Mouse (Mus musculus): Measurements from ENCODE around the gene Pdrg1. TPM values are rescaled to one million over a fixed set of nuclear protein-coding genes. Genes with fewer than 3 reads are reported as not detected.
A peak's percentile ranks its signal among the peaks of the same experiment; 100 is the strongest.

Pdrg1 gene
- polyA plus RNA-seq, 1 experiment from 2014 or later: 128 TPM

DNA sequence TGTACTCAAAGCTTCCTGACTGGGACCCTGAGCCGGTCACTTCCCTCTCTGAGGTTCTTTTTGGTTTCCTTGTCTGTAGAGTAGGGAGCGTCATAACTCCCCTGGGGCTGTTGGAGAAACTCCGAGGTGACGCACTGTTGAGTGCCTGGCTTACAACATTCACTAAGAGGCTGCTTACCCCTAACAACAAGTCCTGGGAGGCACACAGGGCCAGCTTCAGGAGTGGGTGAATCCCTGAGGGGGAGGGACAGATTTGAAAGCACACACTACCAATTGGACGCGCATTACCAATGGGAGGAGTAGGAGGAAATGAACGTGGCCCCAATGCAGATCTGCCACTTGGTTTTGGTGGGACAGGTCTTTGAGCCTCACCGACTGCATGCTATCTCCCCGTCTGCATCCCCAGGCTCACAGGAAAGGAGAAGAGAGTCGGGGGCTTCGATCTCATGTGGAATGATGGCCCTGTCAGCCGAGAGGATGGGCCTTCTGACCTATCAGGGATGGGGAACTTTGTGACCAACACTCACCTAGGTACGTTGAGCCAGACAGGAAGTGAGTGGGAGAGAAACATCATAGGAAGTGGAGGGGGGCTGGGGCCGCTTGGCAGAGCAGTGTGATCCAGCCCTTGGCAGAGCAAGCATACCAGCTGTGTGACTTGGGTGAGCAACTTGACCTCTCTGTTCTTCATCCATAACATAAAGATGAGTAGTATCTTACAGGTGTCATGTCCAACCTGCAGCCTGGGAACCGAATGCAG lies 12.6 kb downstream of the Pdrg1 start:
- ATAC-seq (ENCODE audit: low FRiP score, low read depth): no peak
- Histone ChIP-seq H3K36me3 (peaks cover 12% of the 10 kb centered on the region), H3K4me1 (peaks cover 11% of the 10 kb centered on the region), H3K27ac (replicated peaks) (no peak overlapping the region), H3K9me3 (no peaks in the 10 kb centered on the region), H3K27me3 (peaks cover 4% of the 10 kb centered on the region; the same call in 1 of the 2 replicates), H3K4me3 (no peak overlapping the region), H3K4me2 (replicated peaks) (no peak overlapping the region), H3K9ac (replicated peaks) (no peak overlapping the region)
- WGBS: 83% methylated on average over 15 of the region's 15 CpGs

DNA sequence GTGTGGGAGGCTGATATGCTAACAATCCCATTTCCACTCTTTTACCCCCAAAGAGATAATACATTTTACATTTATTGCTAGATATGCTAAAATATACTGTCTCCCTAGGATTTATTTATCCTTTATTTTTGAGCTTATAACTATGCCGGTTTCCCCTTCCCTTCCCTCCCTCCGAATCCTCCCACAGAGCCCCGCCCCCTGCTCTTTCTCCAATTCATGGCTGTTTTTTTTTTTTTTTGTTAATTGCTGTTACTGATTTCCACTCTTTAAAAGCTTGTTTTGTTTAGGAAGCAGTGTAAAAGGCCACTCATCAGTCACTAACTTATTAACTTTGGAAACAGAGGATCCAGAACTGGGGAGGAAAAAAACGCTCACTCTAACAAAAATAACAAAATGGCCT lies 18.2 kb downstream of the Pdrg1 start:
- Histone ChIP-seq H3K27ac (replicated peaks) (no peak overlapping the region), H3K36me3 (no peaks in the 10 kb centered on the region), H3K4me1 (no peaks in the 10 kb centered on the region), H3K9ac (replicated peaks) (no peak overlapping the region), H3K4me2 (replicated peaks) (no peak overlapping the region), H3K27me3 (peaks cover 4% of the 10 kb centered on the region; the same call in 1 of the 2 replicates), H3K9me3 (no peaks in the 10 kb centered on the region), H3K4me3 (no peak overlapping the region)
- no peak for ATAC-seq (ENCODE audit: low FRiP score, low read depth)
- WGBS: 80% methylated on average over 4 of the region's 4 CpGs

DNA sequence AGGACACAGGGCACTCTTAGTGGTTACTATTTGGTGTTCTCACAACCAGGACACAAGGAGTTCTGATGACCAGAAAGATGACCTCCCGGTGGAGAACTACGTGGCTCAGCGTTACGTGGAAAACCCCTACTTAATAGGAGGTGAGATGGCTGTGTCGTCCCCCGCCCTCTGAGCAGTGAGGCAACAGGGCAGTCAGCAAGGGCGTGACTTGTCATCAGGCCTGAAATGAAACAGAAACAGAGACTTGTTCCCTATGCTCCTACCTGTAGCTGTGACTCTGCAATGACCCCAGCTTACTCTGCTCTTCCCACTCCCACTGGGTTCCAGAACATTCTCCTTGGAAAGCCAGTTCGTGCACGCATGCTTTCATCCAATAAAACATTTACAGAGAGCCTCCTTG lies 23.7 kb downstream of the Pdrg1 start:
- Histone ChIP-seq H3K27me3 (no peaks in the 10 kb centered on the region), H3K9me3 (no peaks in the 10 kb centered on the region), H3K4me3 (no peak overlapping the region), H3K36me3 (no peaks in the 10 kb centered on the region), H3K4me2 (replicated peaks) (no peak overlapping the region), H3K27ac (replicated peaks) (no peak overlapping the region), H3K9ac (replicated peaks) (no peak overlapping the region), H3K4me1 (no peaks in the 10 kb centered on the region)
- no peak for ATAC-seq (ENCODE audit: low FRiP score, low read depth)
- WGBS: 97% methylated on average over 9 of the region's 9 CpGs

DNA sequence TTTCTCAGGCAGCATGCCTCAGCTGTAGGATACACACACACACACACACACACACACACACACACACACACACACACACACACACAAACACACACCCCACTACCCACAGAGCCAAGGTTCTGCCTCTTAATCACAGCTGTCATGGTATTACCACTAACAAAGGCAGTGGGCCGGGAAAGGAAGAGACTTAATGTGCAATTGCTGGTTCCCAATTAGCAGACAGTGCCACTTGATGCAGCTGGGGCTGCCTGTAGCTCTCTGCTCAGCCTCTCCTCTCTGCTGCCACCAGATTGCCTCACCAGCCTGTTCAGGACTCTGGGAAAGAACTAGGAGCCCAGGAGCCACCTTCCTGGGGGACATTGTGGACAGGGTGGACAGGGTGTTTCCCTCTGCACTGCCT lies 29.6 kb downstream of the Pdrg1 start:
- Histone ChIP-seq H3K27ac (replicated peaks) (no peak overlapping the region), H3K9ac (replicated peaks) (no peak overlapping the region; the same call in 1 of the 2 replicates)

DNA sequence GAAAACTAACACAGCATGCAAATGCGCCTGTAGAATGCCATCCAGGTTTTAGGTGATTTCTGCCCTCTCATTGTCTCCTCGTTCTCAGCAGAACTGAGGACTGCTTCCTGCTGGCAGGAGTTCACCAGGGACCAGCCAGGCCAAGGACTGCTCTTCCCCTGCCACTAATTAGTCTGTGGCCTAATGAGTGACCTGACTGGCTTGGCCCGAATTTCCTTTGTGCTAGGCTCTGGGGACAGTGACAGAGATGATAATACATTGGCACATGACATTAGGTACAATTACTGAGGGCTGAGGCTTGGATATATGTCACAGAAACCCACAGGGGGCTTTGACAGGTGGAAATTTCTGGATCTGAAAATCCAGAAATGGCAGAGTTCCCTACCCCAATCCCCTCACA lies 38.2 kb downstream of the Pdrg1 start:
- Histone ChIP-seq H3K9ac (replicated peaks) (no peak overlapping the region), H3K36me3 (no peaks in the 10 kb centered on the region), H3K4me1 (no peaks in the 10 kb centered on the region), H3K27ac (replicated peaks) (no peak overlapping the region), H3K4me2 (replicated peaks) (no peak overlapping the region), H3K9me3 (no peaks in the 10 kb centered on the region), H3K4me3 (no peak overlapping the region), H3K27me3 (0 out of 2 replicates have a peak, but pooled peaks cover under 1% of the 10 kb centered on the region)
- no peak for ATAC-seq (ENCODE audit: low FRiP score, low read depth)
- 71% methylated on average over 3 of the region's 3 CpGs for WGBS

More for the DNA sequence above, 29.6 kb downstream of the Pdrg1 start:
- 36% methylated on average over 1 of the region's 1 CpGs for WGBS
- H3K36me3 ChIP-seq: no peaks in the 10 kb centered on the region
- H3K4me1 ChIP-seq: peaks cover 7% of the 10 kb centered on the region; the same call in 1 of the 2 replicates
- H3K4me3 ChIP-seq: no peak overlapping the region
- H3K9me3 ChIP-seq: no peaks in the 10 kb centered on the region
- no peak overlapping the region for H3K4me2 ChIP-seq (replicated peaks)
- H3K27me3 ChIP-seq: peaks cover 3% of the 10 kb centered on the region; the same call in 1 of the 2 replicates
- 0 out of 2 replicates have a peak, but pooled peaks have one; percentile 19 for ATAC-seq (ENCODE audit: low FRiP score, low read depth)

DNA sequence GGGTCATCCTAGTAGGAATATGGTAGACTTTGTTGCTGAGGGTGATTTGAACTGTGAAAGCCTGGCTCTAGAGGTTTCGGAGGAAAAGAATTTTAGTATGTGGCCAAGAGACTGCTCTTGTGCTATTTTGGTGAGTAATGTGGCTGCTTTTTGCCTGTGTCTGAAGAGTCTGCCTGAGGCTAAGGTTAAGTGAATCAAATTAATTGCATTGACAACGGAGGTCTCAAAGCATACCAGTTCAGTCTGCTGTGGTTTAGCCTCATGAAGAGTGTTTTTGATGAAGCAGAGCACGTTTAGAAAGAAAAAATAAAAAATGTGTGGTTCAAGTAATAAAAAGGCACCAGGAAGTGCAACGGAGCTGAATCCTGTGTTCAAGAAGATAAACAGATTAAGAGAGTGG lies 49.7 kb downstream of the Pdrg1 start:
- WGBS: 67% methylated on average over 4 of the region's 4 CpGs
- ATAC-seq (ENCODE audit: low FRiP score, low read depth): no peak
- Histone ChIP-seq H3K4me2 (replicated peaks) (no peak overlapping the region), H3K4me3 (no peak overlapping the region), H3K9me3 (no peaks in the 10 kb centered on the region), H3K9ac (replicated peaks) (no peak overlapping the region), H3K27ac (replicated peaks) (no peak overlapping the region), H3K4me1 (no peaks in the 10 kb centered on the region), H3K36me3 (no peaks in the 10 kb centered on the region), H3K27me3 (no peaks in the 10 kb centered on the region)

DNA sequence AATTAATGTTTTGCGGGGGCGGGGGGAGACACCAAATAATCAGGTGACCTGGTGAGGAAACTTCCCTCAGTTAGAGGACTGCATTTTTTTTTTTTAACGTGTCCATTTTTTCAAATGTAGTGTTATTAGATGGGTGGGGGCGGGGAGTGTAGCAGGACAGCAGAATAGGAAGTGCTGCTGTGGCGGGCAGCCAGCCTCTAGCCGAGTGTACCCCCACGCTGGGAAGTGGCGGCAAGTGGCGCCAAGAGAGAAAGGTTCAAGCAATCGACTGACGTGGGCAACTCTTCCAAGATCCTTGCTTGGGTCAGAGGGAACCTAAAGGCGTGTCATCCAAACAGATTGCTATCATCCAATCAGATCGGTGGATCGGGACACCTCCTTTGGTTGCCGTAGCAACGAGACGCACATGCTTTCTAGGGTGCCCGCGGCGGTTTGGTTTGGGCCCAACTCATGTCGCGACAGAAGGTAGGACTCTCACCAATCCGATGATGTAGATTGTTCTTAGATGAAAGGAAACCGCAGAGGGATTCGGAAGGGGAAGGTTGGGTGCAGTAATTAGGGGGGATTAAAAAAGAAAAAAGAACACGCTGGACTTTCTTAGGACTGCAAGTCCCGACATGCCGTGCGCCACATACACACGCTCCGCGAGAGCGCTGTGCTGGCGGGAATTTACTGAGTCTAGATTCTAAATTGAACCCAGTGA lies 53.0 kb downstream of the Pdrg1 start, which contains the start of gene Ttll9:
Gene Ttll9 (plus strand): TSS at position 395 of the 703 bp plus-strand sequence.
- Histone ChIP-seq H3K4me1 (no peaks in the 10 kb centered on the region), H3K9me3 (no peaks in the 10 kb centered on the region), H3K27me3 (0 out of 2 replicates have a peak, but pooled peaks cover 7% of the 10 kb centered on the region), H3K27ac (replicated peaks) (no peak within 1 kb of the TSS), H3K4me2 (replicated peaks) (peak within 1 kb of the TSS; percentile 68), H3K36me3 (no peaks in the 10 kb centered on the region), H3K9ac (replicated peaks) (peak within 1 kb of the TSS; percentile 35; the same call in 1 of the 2 replicates), H3K4me3 (peak within 1 kb of the TSS; percentile 49)
- peak; percentile 96 for ATAC-seq (ENCODE audit: low FRiP score, low read depth)
- WGBS: 1% methylated on average over 34 of the region's 34 CpGs

Other genes starting within 250 kb of the Pdrg1 start
- 156 and 168 TPM in 2 replicates for gene Bcl2l1, start 183.7 kb downstream of the Pdrg1 start, polyA plus RNA-seq (2016; fragmentation: Nextera tagmentation; extraction: Ambion mirVana)
- gene Tpx2, start 167.5 kb downstream of the Pdrg1 start, polyA plus RNA-seq (2016; fragmentation: Nextera tagmentation; extraction: Ambion mirVana): 109 and 113 TPM in 2 replicates
- gene Mylk2, start 104.1 kb downstream of the Pdrg1 start, polyA plus RNA-seq (2016; fragmentation: Nextera tagmentation; extraction: Ambion mirVana): not detected in 2 replicates
- gene Foxs1, start 82.2 kb downstream of the Pdrg1 start, polyA plus RNA-seq (2016; fragmentation: Nextera tagmentation; extraction: Ambion mirVana): 2.4 and 2.6 TPM in 2 replicates
- 1.2 and 1.4 TPM in 2 replicates for gene Dusp15, start 63.7 kb downstream of the Pdrg1 start, polyA plus RNA-seq (2016; fragmentation: Nextera tagmentation; extraction: Ambion mirVana)
- 1.4 and 1.7 TPM in 2 replicates for gene Ttll9, start 52.9 kb downstream of the Pdrg1 start, polyA plus RNA-seq (2016; fragmentation: Nextera tagmentation; extraction: Ambion mirVana)
- gene Xkr7, start 16.4 kb upstream of the Pdrg1 start, polyA plus RNA-seq (2016; fragmentation: Nextera tagmentation; extraction: Ambion mirVana): 0.97 and 1.5 TPM in 2 replicates
- 2.6 and 2.7 TPM in 2 replicates for gene Ccm2l, start 50.5 kb upstream of the Pdrg1 start, polyA plus RNA-seq (2016; fragmentation: Nextera tagmentation; extraction: Ambion mirVana)
- 1.8 and 2.4 TPM in 2 replicates for gene Hck, start 93.0 kb upstream of the Pdrg1 start, polyA plus RNA-seq (2016; fragmentation: Nextera tagmentation; extraction: Ambion mirVana)
- gene Tm9sf4, start 145.9 kb upstream of the Pdrg1 start, polyA plus RNA-seq (2016; fragmentation: Nextera tagmentation; extraction: Ambion mirVana): 84.0 and 90.2 TPM in 2 replicates
- gene Tspyl3, start 210.0 kb upstream of the Pdrg1 start, polyA plus RNA-seq (2016; fragmentation: Nextera tagmentation; extraction: Ambion mirVana): 10.4 and 11.7 TPM in 2 replicates
- gene Plagl2, start 226.0 kb upstream of the Pdrg1 start, polyA plus RNA-seq (2016; fragmentation: Nextera tagmentation; extraction: Ambion mirVana): 20.4 and 23.7 TPM in 2 replicates
- gene Pofut1, start 226.1 kb upstream of the Pdrg1 start, polyA plus RNA-seq (2016; fragmentation: Nextera tagmentation; extraction: Ambion mirVana): 6.2 and 6.4 TPM in 2 replicates

Data from midbrain, embryonic 12.5 days (tissue).